Mouse (Mus musculus) kidney, adult 9 months (tissue): ENCODE results near the gene Tmem213.
A peak's percentile ranks its signal among the peaks of the same experiment; 100 is the strongest.

ENCODE experiments used
- DNase-seq: peaks from one replicate; pipeline ENCODE4 v3.0.0; 2022

The Tmem213 gene

GRCm38 (mm10) chr6:38109160-38109795 is at the start of gene Tmem213:
TSS of gene Tmem213 (plus strand) at chr6:38109255.
- peak; percentile 62 for DNase-seq

GRCm38 (mm10) chr6:38064621-38065020 is 44.4 kb upstream of the Tmem213 start:
- DNase-seq: no peak

- DNase-seq: no peak
Observed at GRCm38 (mm10) chr6:38065122-38065500, 43.9 kb upstream of the Tmem213 start.

- no peak for DNase-seq
Observed at GRCm38 (mm10) chr6:38065501-38066122, 43.4 kb upstream of the Tmem213 start.

- peak; percentile 62 for DNase-seq
Observed at GRCm38 (mm10) chr6:38066215-38066614, 42.8 kb upstream of the Tmem213 start.

GRCm38 (mm10) chr6:38071256-38071655 is 37.8 kb upstream of the Tmem213 start:
- DNase-seq: no peak

- peak; percentile 88 for DNase-seq
Observed at GRCm38 (mm10) chr6:38072137-38072796, 36.8 kb upstream of the Tmem213 start.

GRCm38 (mm10) chr6:38073592-38073991 is 35.5 kb upstream of the Tmem213 start:
- no peak for DNase-seq

- no peak for DNase-seq
Observed at GRCm38 (mm10) chr6:38080364-38080763, 28.7 kb upstream of the Tmem213 start.

- DNase-seq: peak; percentile 69
Observed at GRCm38 (mm10) chr6:38081727-38082341, 27.2 kb upstream of the Tmem213 start.

GRCm38 (mm10) chr6:38083204-38083603 is 25.9 kb upstream of the Tmem213 start:
- DNase-seq: no peak

- no peak for DNase-seq
Observed at GRCm38 (mm10) chr6:38087242-38088026, 21.6 kb upstream of the Tmem213 start.

GRCm38 (mm10) chr6:38092539-38092938 is 16.5 kb upstream of the Tmem213 start:
- no peak for DNase-seq

- DNase-seq: no peak
Observed at GRCm38 (mm10) chr6:38094701-38095100, 14.4 kb upstream of the Tmem213 start.

- peak; percentile 65 for DNase-seq
Observed at GRCm38 (mm10) chr6:38096961-38097370, 12.1 kb upstream of the Tmem213 start.

GRCm38 (mm10) chr6:38102216-38102795 is 6.7 kb upstream of the Tmem213 start:
- DNase-seq: no peak

GRCm38 (mm10) chr6:38103775-38104174 is 5.3 kb upstream of the Tmem213 start:
- no peak for DNase-seq

- DNase-seq: no peak
Observed at GRCm38 (mm10) chr6:38105924-38106323, 3.1 kb upstream of the Tmem213 start.

GRCm38 (mm10) chr6:38108449-38108848 is 606 bp upstream of the Tmem213 start:
- DNase-seq: no peak

- peak; percentile 55 for DNase-seq
Observed at GRCm38 (mm10) chr6:38109871-38110270, 816 bp downstream of the Tmem213 start.

- peak; percentile 78 for DNase-seq
Observed at GRCm38 (mm10) chr6:38110859-38111258, 1.8 kb downstream of the Tmem213 start.

- DNase-seq: no peak
Observed at GRCm38 (mm10) chr6:38116107-38116770, 7.2 kb downstream of the Tmem213 start.
